Mouse (Mus musculus) embryonic facial prominence, embryonic 10.5 days (tissue): ENCODE measurements around the gene Tac4. TPM values are rescaled to one million over a fixed set of nuclear protein-coding genes. Genes with fewer than 3 reads are reported as not detected.

ENCODE experiments used
- DNase-seq: peaks from one replicate; pipeline ENCODE4 v3.0.0-alpha.2; 2017; ENCODE audit warnings: low spot score
- H3K27ac ChIP-seq: fragments of 300-500 bp; sonication (generic); replicated peaks from 2 replicates; pipeline ENCODE4 v1.5.1; 2016; ENCODE audit warnings: mild to moderate bottlenecking
- H3K27me3 ChIP-seq: fragments of 300-500 bp; sonication (generic); replicated peaks from 2 replicates; pipeline ENCODE4 v1.6.1; 2016; ENCODE audit warnings: low read depth, mild to moderate bottlenecking; ENCODE audit not compliant: poor library complexity, severe bottlenecking
- H3K36me3 ChIP-seq: fragments of 300-500 bp; sonication (generic); replicated peaks from 2 replicates; pipeline ENCODE4 v1.6.1; 2016; ENCODE audit warnings: mild to moderate bottlenecking, moderate library complexity
- H3K4me1 ChIP-seq: fragments of 300-500 bp; sonication (generic); 2 replicates; pipeline ENCODE4 v1.6.1; 2016
- H3K4me3 ChIP-seq: fragments of 300-500 bp; sonication (generic); 2 replicates; pipeline ENCODE4 v1.5.1; 2016; ENCODE audit warnings: mild to moderate bottlenecking, moderate library complexity
- H3K9me3 ChIP-seq: fragments of 300-500 bp; sonication (generic); 2 replicates; pipeline ENCODE4 v1.6.1; 2016; ENCODE audit warnings: mild to moderate bottlenecking
- WGBS: fragments of 180-500 bp; shearing (Covaris S2); methylation state at CpG from one replicate; pipeline ENCODE4 v1.1.7; 2016; 5-methylcytosine and 5-hydroxymethylcytosine counted together
- polyA plus RNA-seq: library from polyadenylated mRNA; unstranded; fragments of >200 nt; fragmentation: Nextera tagmentation; extraction: Ambion mirVana; gene quantifications from 2 replicates; pipeline ENCODE4 v1.2.1, GENCODE M21; 2016

Tac4 gene
- polyA plus RNA-seq, 1 experiment from 2014 or later: not detected

DNA sequence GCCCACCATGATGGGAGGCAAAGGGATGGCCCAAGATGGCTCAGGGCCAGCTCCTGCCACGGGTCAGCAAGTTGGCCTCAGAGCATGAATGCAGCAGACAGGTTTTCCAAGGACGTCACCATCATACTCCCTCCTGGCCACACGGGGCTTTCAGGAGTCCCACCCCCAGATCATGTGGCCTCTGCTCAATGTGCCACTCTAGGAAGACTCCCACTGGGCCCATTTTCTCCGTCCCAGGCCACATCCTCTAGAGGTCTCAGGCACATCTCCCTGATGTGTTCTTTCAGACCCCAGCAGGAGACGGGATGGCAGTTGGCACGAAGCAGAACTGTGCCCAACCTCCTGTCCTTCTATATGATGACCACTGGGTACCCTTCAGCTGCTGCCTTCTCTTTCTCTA, 18.7 kb upstream of the Tac4 start:
- WGBS: 71% methylated on average over 6 of the region's 6 CpGs
- no peak for DNase-seq
- Histone ChIP-seq H3K4me1 (peaks cover 53% of the 10 kb centered on the region), H3K27me3 (peaks cover 14% of the 10 kb centered on the region; the same call in 1 of the 2 replicates), H3K27ac (no peak overlapping the region; the same call in 1 of the 2 replicates), H3K36me3 (no peaks in the 10 kb centered on the region), H3K9me3 (no peaks in the 10 kb centered on the region), H3K4me3 (no peak overlapping the region)

DNA sequence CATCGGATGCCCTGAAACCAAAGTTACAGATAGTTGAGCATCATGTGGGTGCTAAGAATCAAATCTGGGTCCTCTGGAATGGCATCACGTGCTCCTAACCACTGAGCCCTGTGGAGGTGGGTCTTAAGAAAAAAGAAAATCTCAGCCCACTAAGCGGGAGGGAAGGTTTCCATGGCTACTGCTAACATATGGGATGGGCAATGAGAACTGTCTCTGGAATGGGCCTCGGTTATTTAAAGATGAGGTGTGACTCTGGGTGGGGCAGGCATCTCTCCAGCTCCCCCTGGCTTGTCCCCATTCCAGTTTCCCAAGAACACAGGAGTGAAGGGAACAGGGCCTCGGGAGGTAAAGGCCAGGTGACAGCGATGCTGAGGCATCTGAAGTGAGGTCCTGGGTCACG, 15.9 kb upstream of the Tac4 start:
- peaks cover 43% of the 10 kb centered on the region for H3K4me1 ChIP-seq
- DNase-seq: no peak
- H3K9me3 ChIP-seq: no peaks in the 10 kb centered on the region
- no peak overlapping the region for H3K27ac ChIP-seq
- H3K27me3 ChIP-seq: peaks cover 17% of the 10 kb centered on the region
- no peak overlapping the region for H3K4me3 ChIP-seq
- 76% methylated on average over 7 of the region's 7 CpGs for WGBS
- no peaks in the 10 kb centered on the region for H3K36me3 ChIP-seq

GRCm38 (mm10) chr11:95247065-95247464, 14.3 kb upstream of the Tac4 start:
- H3K4me3 ChIP-seq: no peak overlapping the region
- no peaks in the 10 kb centered on the region for H3K9me3 ChIP-seq
- WGBS: 25% methylated on average over 14 of the region's 14 CpGs
- peak overlapping the region; percentile 80 for H3K27ac ChIP-seq
- DNase-seq: peak; percentile 51
- H3K36me3 ChIP-seq: no peaks in the 10 kb centered on the region
- peaks cover 26% of the 10 kb centered on the region for H3K27me3 ChIP-seq
- peaks cover 39% of the 10 kb centered on the region for H3K4me1 ChIP-seq

GRCm38 (mm10) chr11:95250110-95250509, 11.2 kb upstream of the Tac4 start:
- Histone ChIP-seq H3K36me3 (no peaks in the 10 kb centered on the region), H3K27me3 (peaks cover 27% of the 10 kb centered on the region), H3K4me3 (no peak overlapping the region), H3K9me3 (no peaks in the 10 kb centered on the region), H3K4me1 (peaks cover 35% of the 10 kb centered on the region), H3K27ac (peak overlapping the region; percentile 70)
- DNase-seq: peak; percentile 39
- 41% methylated on average over 10 of the region's 10 CpGs for WGBS

DNA sequence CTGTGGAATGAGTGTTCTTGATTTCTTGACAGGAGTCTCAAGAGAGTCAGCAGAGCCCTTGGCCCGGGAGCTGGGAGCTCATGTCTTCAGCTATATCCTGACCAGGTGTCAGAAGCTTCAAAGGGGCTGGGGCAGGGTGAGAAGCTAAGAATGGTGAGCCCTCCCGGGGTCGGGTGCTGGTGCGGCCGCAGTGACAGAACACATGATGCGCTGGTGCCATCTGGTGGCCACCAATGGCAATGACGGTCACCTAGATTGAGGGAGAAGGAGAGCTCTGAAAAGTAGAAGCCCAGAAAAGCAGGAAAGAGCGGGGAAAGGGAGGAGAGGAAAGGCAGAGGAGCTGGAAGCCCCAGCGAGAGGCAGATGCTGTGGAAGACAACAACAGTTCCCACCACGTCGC, 10.0 kb upstream of the Tac4 start:
- no peak overlapping the region for H3K4me3 ChIP-seq
- DNase-seq: peak; percentile 88
- no peaks in the 10 kb centered on the region for H3K36me3 ChIP-seq
- H3K9me3 ChIP-seq: no peaks in the 10 kb centered on the region
- peaks cover 18% of the 10 kb centered on the region for H3K27me3 ChIP-seq
- no peak overlapping the region for H3K27ac ChIP-seq
- peaks cover 32% of the 10 kb centered on the region for H3K4me1 ChIP-seq
- WGBS: 5% methylated on average over 11 of the region's 11 CpGs

- no peaks in the 10 kb centered on the region for H3K9me3 ChIP-seq
- no peak for DNase-seq
- H3K4me3 ChIP-seq: no peak overlapping the region
- peaks cover 26% of the 10 kb centered on the region for H3K4me1 ChIP-seq
- H3K36me3 ChIP-seq: no peaks in the 10 kb centered on the region
- 74% methylated on average over 6 of the region's 6 CpGs for WGBS
- H3K27me3 ChIP-seq: peaks cover 20% of the 10 kb centered on the region; the same call in 1 of the 2 replicates
- 0 out of 2 replicates have a peak overlapping the region, but pooled peaks have one; percentile 14 for H3K27ac ChIP-seq
Measured at GRCm38 (mm10) chr11:95252104-95252503, 9.2 kb upstream of the Tac4 start.

DNA sequence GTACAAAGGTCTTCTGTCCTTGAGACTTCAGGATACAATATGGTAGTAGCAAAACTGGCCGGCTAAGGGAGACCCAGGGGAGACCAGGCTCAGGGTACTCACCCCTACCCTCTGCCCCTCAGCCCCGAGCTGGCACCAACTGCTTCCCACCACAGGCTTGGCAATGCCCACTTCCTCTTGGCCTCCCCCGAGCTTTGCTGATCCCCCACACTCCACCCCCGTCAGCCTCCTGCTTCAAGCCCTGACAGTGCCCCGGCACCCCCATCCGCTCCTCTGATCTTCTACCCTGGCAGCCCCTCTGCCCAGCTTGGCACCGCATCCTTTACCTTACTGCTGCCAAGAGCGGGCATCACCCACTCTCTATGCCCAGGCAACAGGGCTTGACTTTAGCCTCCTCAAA, 7.2 kb upstream of the Tac4 start:
- H3K4me1 ChIP-seq: peaks cover 32% of the 10 kb centered on the region
- H3K36me3 ChIP-seq: no peaks in the 10 kb centered on the region
- no peak overlapping the region for H3K27ac ChIP-seq
- no peaks in the 10 kb centered on the region for H3K9me3 ChIP-seq
- peaks cover 20% of the 10 kb centered on the region; the same call in 1 of the 2 replicates for H3K27me3 ChIP-seq
- H3K4me3 ChIP-seq: no peak overlapping the region
- no peak for DNase-seq
- 83% methylated on average over 8 of the region's 8 CpGs for WGBS

DNA sequence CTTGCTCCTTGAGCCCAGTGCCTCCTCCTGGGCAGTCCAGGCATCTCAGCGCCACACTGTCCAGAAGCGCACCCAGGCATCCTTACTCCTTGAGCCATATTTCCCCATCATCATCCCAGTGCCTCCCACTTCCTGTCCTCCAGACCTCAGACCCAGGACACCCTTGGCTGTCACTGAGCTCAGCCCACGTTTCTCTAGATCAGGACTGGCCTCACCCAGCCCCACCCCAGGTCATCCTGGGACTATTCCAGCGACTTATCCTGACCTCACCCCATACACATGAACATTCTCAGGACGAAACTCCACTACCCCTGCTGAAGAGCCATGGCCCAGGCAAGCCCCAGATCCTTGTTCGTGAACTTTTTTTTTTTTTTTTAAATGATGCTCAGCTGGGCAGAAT, 5.6 kb upstream of the Tac4 start:
- H3K27ac ChIP-seq: no peak overlapping the region
- H3K4me3 ChIP-seq: no peak overlapping the region
- peaks cover 29% of the 10 kb centered on the region for H3K4me1 ChIP-seq
- H3K27me3 ChIP-seq: peaks cover 25% of the 10 kb centered on the region; the same call in 1 of the 2 replicates
- 74% methylated on average over 6 of the region's 6 CpGs for WGBS
- H3K36me3 ChIP-seq: no peaks in the 10 kb centered on the region
- no peak for DNase-seq
- no peaks in the 10 kb centered on the region for H3K9me3 ChIP-seq

- H3K27me3 ChIP-seq: 0 out of 2 replicates have a peak, but pooled peaks cover 17% of the 10 kb centered on the region
- no peak overlapping the region for H3K27ac ChIP-seq
- H3K4me3 ChIP-seq: no peak overlapping the region; the same call in 1 of the 2 replicates
- peaks cover 22% of the 10 kb centered on the region for H3K4me1 ChIP-seq
- no peaks in the 10 kb centered on the region for H3K9me3 ChIP-seq
- no peak for DNase-seq
- WGBS: 64% methylated on average over 4 of the region's 4 CpGs
- H3K36me3 ChIP-seq: no peaks in the 10 kb centered on the region
Measured at GRCm38 (mm10) chr11:95257930-95258329, 3.4 kb upstream of the Tac4 start.

DNA sequence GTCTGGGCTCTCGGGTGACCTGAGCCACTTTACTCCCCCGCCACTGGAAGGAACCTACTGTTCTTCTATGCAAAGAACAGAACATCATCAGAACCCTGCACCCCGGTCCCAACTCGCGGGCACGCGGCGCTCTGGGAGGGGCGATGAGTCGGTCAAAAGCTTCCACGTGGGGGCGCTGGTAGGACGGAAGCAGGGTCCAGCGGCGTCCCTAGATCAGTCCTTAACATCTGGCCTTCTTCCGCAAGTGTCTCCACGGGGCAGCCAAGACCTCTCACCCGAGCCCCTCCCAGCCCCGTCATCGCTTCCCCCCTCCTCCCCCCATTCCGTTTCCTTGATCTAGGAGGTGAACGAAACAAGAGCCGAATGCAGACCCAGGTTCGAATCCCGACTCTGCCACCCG, 2.8 kb upstream of the Tac4 start:
- under 1% methylated on average over 26 of the region's 26 CpGs for WGBS
- peak overlapping the region; percentile 89 for H3K27ac ChIP-seq

GRCm38 (mm10) chr11:95259088-95259849, 2.1 kb upstream of the Tac4 start:
- peak; percentile 95 for DNase-seq
- peak overlapping the region; percentile 65 for H3K4me3 ChIP-seq
- peaks cover 32% of the 10 kb centered on the region for H3K4me1 ChIP-seq
- peak overlapping the region; percentile 89 for H3K27ac ChIP-seq
- H3K36me3 ChIP-seq: no peaks in the 10 kb centered on the region
- WGBS: under 1% methylated on average over 73 of the region's 73 CpGs
- H3K27me3 ChIP-seq: 0 out of 2 replicates have a peak, but pooled peaks cover 17% of the 10 kb centered on the region
- H3K9me3 ChIP-seq: no peaks in the 10 kb centered on the region

More for the DNA sequence above, 2.8 kb upstream of the Tac4 start:
- H3K4me3 ChIP-seq: peak overlapping the region; percentile 65
- H3K36me3 ChIP-seq: no peaks in the 10 kb centered on the region
- DNase-seq: peak; percentile 89
- H3K9me3 ChIP-seq: no peaks in the 10 kb centered on the region
- H3K27me3 ChIP-seq: 0 out of 2 replicates have a peak, but pooled peaks cover 17% of the 10 kb centered on the region
- H3K4me1 ChIP-seq: peaks cover 25% of the 10 kb centered on the region

GRCm38 (mm10) chr11:95263816-95264454, 2.6 kb downstream of the Tac4 start:
- DNase-seq: no peak
- H3K27ac ChIP-seq: peak overlapping the region; percentile 20; the same call in 1 of the 2 replicates

More at GRCm38 (mm10) chr11:95263816-95264454, 2.6 kb downstream of the Tac4 start:
- H3K4me3 ChIP-seq: no peak overlapping the region
- 0 out of 2 replicates have a peak, but pooled peaks cover 9% of the 10 kb centered on the region for H3K27me3 ChIP-seq
- no peaks in the 10 kb centered on the region for H3K9me3 ChIP-seq
- peaks cover 37% of the 10 kb centered on the region for H3K4me1 ChIP-seq
- WGBS: 15% methylated on average over 11 of the region's 11 CpGs
- peaks cover 23% of the 10 kb centered on the region for H3K36me3 ChIP-seq
